Mouse (Mus musculus) CH12.LX (cell line): ENCODE measurements at regions not wholly inside any gene's neighbourhood (a gene's known extent, or its start where the extent isn't known, plus 50 kb on each side); places are given as distances from the start of the nearest gene placed in this dataset.

Experiments used
- DNase-seq: peaks from one replicate; pipeline ENCODE4 v3.0.0-alpha.2; 2013; ENCODE audit errors: extremely low read depth
- H3K27ac ChIP-seq: 2 replicates; pipeline ENCODE4 v1.5.1; 2012; ENCODE audit warnings: low read depth, mild to moderate bottlenecking, control low read depth, moderate library complexity; ENCODE audit not compliant: insufficient read depth
- H3K27me3 ChIP-seq: replicated peaks from 2 replicates; pipeline ENCODE3; 2012; ENCODE audit warnings: inconsistent platforms
- H3K36me3 ChIP-seq, 2 experiments: replicated peaks in 1 of 2; 2 replicates each; pipeline versions ENCODE3 to v1.6.1; 2012; ENCODE audit warnings: inconsistent platforms in 1 of 2, low read length in 1 of 2, mild to moderate bottlenecking in 1 of 2, mixed read lengths in 1 of 2, moderate library complexity in 1 of 2; ENCODE audit not compliant: control insufficient read depth in 1 of 2, insufficient read depth in 1 of 2
- H3K4me1 ChIP-seq, 2 experiments: 2 replicates each; pipeline ENCODE4 v1.6.1; 2012; ENCODE audit warnings: inconsistent platforms in 1 of 2, moderate library complexity in 1 of 2; ENCODE audit not compliant: insufficient read depth in 2 of 2, control insufficient read depth in 1 of 2
- H3K4me2 ChIP-seq: 2 replicates; pipeline ENCODE4 v1.6.1; 2012; ENCODE audit warnings: low read depth, mild to moderate bottlenecking, control low read depth; ENCODE audit not compliant: poor library complexity, insufficient read depth, severe bottlenecking
- H3K4me3 ChIP-seq, 3 experiments: fragments of 150-350 bp in 1 of 3; sonication (generic) in 1 of 3; replicated peaks in 1 of 3; 2 replicates each; pipeline versions ENCODE3 to v1.5.1; 2011 to 2012; ENCODE audit warnings: low read depth in 2 of 3, low read length in 2 of 3, mild to moderate bottlenecking in 2 of 3, moderate library complexity in 2 of 3, control low read depth in 1 of 3, improper control_type of control experiment in 1 of 3, inconsistent platforms in 1 of 3, mixed read lengths in 1 of 3; ENCODE audit not compliant: poor library complexity in 1 of 3
- H3K79me2 ChIP-seq: replicated peaks from 2 replicates; pipeline ENCODE4 v1.6.1; 2012; ENCODE audit warnings: mild to moderate bottlenecking, moderate library complexity; ENCODE audit not compliant: control insufficient read depth, poor library complexity, insufficient read depth, severe bottlenecking; ENCODE audit errors: extremely low read depth
- H3K9ac ChIP-seq: 2 replicates; pipeline ENCODE4 v1.6.1; 2012; ENCODE audit warnings: low read depth, mild to moderate bottlenecking, control low read depth, moderate library complexity; ENCODE audit not compliant: insufficient read depth
- H3K9me3 ChIP-seq: replicated peaks from 2 replicates; pipeline ENCODE3; 2012; ENCODE audit warnings: low read length, inconsistent platforms, mixed read lengths
- BHLHE40 ChIP-seq: IDR thresholded peaks from 2 replicates; pipeline ENCODE4 v1.6.1; 2011; ENCODE audit warnings: mild to moderate bottlenecking, low read depth, low read length, improper control_type of control experiment
- CHD1 ChIP-seq: IDR thresholded peaks from 2 replicates; pipeline ENCODE4 v1.6.1; 2012; ENCODE audit warnings: low read depth, low read length, improper control_type of control experiment, inconsistent platforms
- E2F4 ChIP-seq: IDR thresholded peaks from 2 replicates; pipeline ENCODE4 v1.6.1; 2011; ENCODE audit warnings: low read depth, low read length, improper control_type of control experiment; ENCODE audit not compliant: insufficient replicate concordance
- ETS1 ChIP-seq: conservative IDR thresholded peaks from 2 replicates; pipeline ENCODE4 v1.6.1; 2012; ENCODE audit warnings: low read depth, mild to moderate bottlenecking, inconsistent platforms, low read length, improper control_type of control experiment, moderate library complexity
- IRF4 ChIP-seq: IDR thresholded peaks from 2 replicates; pipeline ENCODE4 v1.6.1; 2014; ENCODE audit warnings: low read depth, mild to moderate bottlenecking, inconsistent platforms, low read length, improper control_type of control experiment
- JUND ChIP-seq: conservative IDR thresholded peaks from 2 replicates; pipeline ENCODE4 v1.6.1; 2011; ENCODE audit warnings: low read depth, low read length, improper control_type of control experiment
- KAT2A ChIP-seq: IDR thresholded peaks from 2 replicates; pipeline ENCODE4 v1.6.1; 2012; ENCODE audit warnings: low read length, improper control_type of control experiment, inconsistent platforms; ENCODE audit not compliant: insufficient replicate concordance
- MAZ ChIP-seq: IDR thresholded peaks from 2 replicates; pipeline ENCODE4 v1.6.1; 2012; ENCODE audit warnings: low read depth, mild to moderate bottlenecking, inconsistent platforms, low read length, improper control_type of control experiment, moderate library complexity
- MEF2A ChIP-seq: IDR thresholded peaks from 2 replicates; pipeline ENCODE4 v1.6.1; 2014; ENCODE audit warnings: low read depth, mild to moderate bottlenecking, inconsistent platforms, low read length, improper control_type of control experiment, borderline replicate concordance
- POLR2AphosphoS2 ChIP-seq: IDR thresholded peaks from 2 replicates; pipeline ENCODE4 v1.6.1; 2011; ENCODE audit warnings: low read depth, low read length, improper control_type of control experiment
- RAD21 ChIP-seq: IDR thresholded peaks from 2 replicates; pipeline ENCODE4 v1.6.1; 2011; ENCODE audit warnings: low read depth, mild to moderate bottlenecking, low read length, improper control_type of control experiment, moderate library complexity
- RCOR1 ChIP-seq: conservative IDR thresholded peaks from 2 replicates; pipeline ENCODE4 v1.6.1; 2012; ENCODE audit warnings: low read depth, mild to moderate bottlenecking, inconsistent platforms, low read length, improper control_type of control experiment
- SIN3A ChIP-seq: IDR thresholded peaks from 2 replicates; pipeline ENCODE4 v1.6.1; 2012; ENCODE audit warnings: low read length, improper control_type of control experiment, inconsistent platforms
- SMC3 ChIP-seq: IDR thresholded peaks from 2 replicates; pipeline ENCODE4 v1.6.1; 2011; ENCODE audit warnings: low read depth, low read length, improper control_type of control experiment
- TCF12 ChIP-seq: IDR thresholded peaks from 2 replicates; pipeline ENCODE4 v1.6.1; 2014; ENCODE audit warnings: low read depth, mild to moderate bottlenecking, inconsistent platforms, low read length, improper control_type of control experiment
- UBTF ChIP-seq: IDR thresholded peaks from 2 replicates; pipeline ENCODE4 v1.6.1; 2012; ENCODE audit warnings: low read depth, mild to moderate bottlenecking, inconsistent platforms, low read length, improper control_type of control experiment, moderate library complexity
- USF1 ChIP-seq: IDR thresholded peaks from 2 replicates; pipeline ENCODE4 v1.6.1; 2014; ENCODE audit warnings: low read depth, mild to moderate bottlenecking, inconsistent platforms, low read length, improper control_type of control experiment
- USF2 ChIP-seq: conservative IDR thresholded peaks from 2 replicates; pipeline ENCODE4 v1.6.1; 2011; ENCODE audit warnings: low read depth, low read length, improper control_type of control experiment
- ZC3H11A ChIP-seq: IDR thresholded peaks from 2 replicates; pipeline ENCODE4 v1.6.1; 2012; ENCODE audit warnings: low read depth, mild to moderate bottlenecking, inconsistent platforms, low read length, improper control_type of control experiment
- ZMIZ1 ChIP-seq: IDR thresholded peaks from 2 replicates; pipeline ENCODE4 v1.6.1; 2012; ENCODE audit warnings: low read depth, mild to moderate bottlenecking, inconsistent platforms, low read length, improper control_type of control experiment
- dilution Hi-C: fragments of 300-500 bp; cut with MboI; formaldehyde crosslinking; loops from 2 replicates; pipeline ENCODE4 v1.14.3; 2020; ENCODE audit warnings: low sequenced_read_pairs; ENCODE audit not compliant: extremely low pct_unique_long_range_greater_than_20kb, extremely low pct_ligation_motif_present
- in situ Hi-C: fragments of 300-500 bp; cut with MboI; formaldehyde crosslinking; loops from 3 replicates; pipeline ENCODE4 v1.14.3; 2019; ENCODE audit warnings: low sequenced_read_pairs, low pct_ligation_motif_present, low pct_unique_long_range_greater_than_20kb, mixed read lengths

DNA sequence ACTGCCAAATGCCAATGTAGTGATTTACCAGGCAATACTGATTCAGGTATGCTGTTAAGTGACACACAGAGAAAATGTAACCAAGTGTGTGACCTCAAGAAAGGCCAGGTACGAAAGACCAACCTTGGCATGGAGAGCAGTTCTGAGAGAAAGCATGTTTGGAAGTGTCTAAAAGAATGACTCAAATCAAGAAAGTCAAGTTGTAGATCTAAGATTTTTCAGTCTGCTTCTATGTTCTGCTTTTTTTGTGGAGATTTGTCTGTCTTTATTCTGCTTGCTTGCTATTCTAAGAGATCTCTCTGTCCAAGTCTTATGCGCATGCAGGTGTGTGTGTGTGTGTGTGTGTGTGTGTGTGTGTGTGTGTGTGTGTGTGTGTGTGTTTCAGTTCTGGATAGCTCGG lies 277.4 kb upstream of the Klf12 start:
- no peaks in the 10 kb centered on the region for H3K36me3 ChIP-seq
- no peak overlapping the region for H3K9ac ChIP-seq
- no peaks in the 10 kb centered on the region for H3K4me1 ChIP-seq
- no peaks in the 10 kb centered on the region for H3K9me3 ChIP-seq
- dilution Hi-C loops: no loop called here
- no peak overlapping the region for H3K4me2 ChIP-seq
- no peaks in the 10 kb centered on the region for H3K27me3 ChIP-seq
- TF ChIP-seq POLR2AphosphoS2 (no peak), USF1 (no peak), ZMIZ1 (no peak), JUND (peak; percentile 63), E2F4 (no peak), RAD21 (no peak), UBTF (no peak), IRF4 (peak; percentile 59; the same call in 1 of the 2 replicates)
- H3K27ac ChIP-seq: no peak overlapping the region
- DNase-seq: no peak
- H3K4me3 ChIP-seq: no peak overlapping the region
- in situ Hi-C loops: no loop called here
- H3K79me2 ChIP-seq: no peaks in the 10 kb centered on the region

DNA sequence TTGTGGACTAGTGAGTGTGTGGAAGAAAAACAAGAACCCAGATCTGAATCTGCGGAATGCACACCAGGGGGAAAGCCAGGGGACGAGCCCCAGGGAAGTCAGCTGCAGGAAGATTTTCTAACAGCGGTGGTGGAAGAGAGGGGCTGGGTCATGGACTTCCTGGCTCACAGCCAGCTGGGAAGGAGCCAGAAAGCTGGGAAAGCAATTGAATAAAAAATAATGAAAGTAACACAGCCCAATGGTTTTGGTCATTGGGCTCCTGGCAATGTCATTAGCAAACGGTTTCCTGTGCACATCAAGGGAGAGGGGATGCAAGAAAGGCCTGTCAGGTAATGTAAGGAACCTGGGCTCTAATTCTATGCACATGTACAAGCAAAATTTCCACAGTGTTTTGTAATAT lies 273.9 kb upstream of the Klf12 start:
- no peak overlapping the region for H3K9ac ChIP-seq
- H3K4me3 ChIP-seq: no peak overlapping the region
- no peaks in the 10 kb centered on the region for H3K4me1 ChIP-seq
- H3K79me2 ChIP-seq: no peaks in the 10 kb centered on the region
- no peaks in the 10 kb centered on the region for H3K36me3 ChIP-seq
- dilution Hi-C loops: no loop called here
- no peak for TF ChIP-seq RCOR1
- TF ChIP-seq JUND: no peak
- TF ChIP-seq SMC3: no peak
- no peak for TF ChIP-seq IRF4
- no peak for TF ChIP-seq SIN3A
- no peak for TF ChIP-seq USF2
- TF ChIP-seq BHLHE40: no peak
- TF ChIP-seq MAZ: no peak
- TF ChIP-seq KAT2A: no peak
- TF ChIP-seq USF1: no peak
- no peak for TF ChIP-seq TCF12
- no peak for TF ChIP-seq MEF2A
- no peak for TF ChIP-seq ETS1
- no peak for TF ChIP-seq ZC3H11A
- TF ChIP-seq CHD1: no peak
- H3K9me3 ChIP-seq: no peaks in the 10 kb centered on the region
- no peaks in the 10 kb centered on the region for H3K27me3 ChIP-seq
- no peak overlapping the region for H3K4me2 ChIP-seq
- no peak for DNase-seq
- in situ Hi-C loops: no loop called here
- H3K27ac ChIP-seq: no peak overlapping the region
